Mouse (Mus musculus): ENCODE results near the gene Adgrb2. TPM values are rescaled to one million over a fixed set of nuclear protein-coding genes. Genes with fewer than 3 reads are reported as not detected.

Adgrb2 gene
- total RNA-seq (2021) = 100 to 1,000 TPM; 529 to 570 TPM

DNA sequence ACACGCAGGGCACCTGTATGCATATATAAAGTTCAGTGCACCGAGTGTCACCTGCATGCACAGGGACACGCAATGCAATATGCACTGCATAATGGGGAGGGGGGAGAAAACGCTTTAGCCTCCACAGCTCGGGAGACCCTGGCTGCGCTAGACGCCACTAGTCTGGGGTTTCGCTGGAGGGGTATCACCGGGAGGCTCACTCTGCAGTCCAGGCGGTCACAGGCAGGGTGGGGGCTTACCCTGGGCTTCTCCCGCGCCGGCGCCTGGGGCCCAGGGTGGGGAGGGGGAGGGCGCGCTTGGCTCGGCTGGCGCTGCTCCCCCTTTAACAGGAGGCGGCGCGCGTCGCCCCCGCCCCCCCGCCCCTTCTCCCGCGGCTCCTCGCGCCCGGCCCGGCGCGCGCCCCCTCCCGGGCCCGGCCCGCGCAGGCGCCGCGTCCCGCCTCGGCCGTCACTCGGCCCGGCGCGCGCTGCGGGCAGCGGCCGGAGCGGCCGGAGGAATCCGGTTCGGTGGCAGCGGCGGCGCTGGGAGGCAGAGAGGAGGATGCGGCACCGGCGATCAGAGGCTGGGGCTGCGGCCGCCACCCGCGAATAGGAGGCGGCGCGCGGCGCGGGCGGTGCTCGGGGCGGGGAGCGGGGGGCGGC, at the start of gene Adgrb2:
Gene Adgrb2, plus strand, starts transcription at position 450 of the 641 bp plus-strand sequence.
- no peak for DNase-seq

DNA sequence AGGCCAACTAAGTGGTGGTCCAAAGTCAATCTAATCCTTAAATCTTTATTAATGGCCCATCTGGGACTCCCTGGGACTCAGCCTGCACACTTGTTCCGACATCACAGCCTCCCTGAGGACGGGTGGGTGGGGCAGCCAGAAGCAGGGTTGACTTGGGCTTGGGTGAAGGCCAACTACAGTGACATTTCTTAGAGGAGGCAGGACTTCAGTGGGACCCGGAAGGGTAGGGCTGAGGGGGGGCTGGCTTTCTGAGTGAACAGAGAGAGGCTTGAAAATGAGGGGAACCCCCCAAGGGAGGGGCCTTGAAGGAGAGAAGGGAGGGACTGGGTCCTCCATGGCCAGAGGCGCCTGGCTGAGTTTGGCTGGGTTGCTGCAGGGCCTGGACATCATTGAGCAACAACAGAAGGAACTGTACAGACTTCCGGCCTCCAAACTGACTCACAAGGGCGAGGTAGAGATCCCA, 33.3 kb upstream of the Adgrb2 start:
- no peak for DNase-seq

DNA sequence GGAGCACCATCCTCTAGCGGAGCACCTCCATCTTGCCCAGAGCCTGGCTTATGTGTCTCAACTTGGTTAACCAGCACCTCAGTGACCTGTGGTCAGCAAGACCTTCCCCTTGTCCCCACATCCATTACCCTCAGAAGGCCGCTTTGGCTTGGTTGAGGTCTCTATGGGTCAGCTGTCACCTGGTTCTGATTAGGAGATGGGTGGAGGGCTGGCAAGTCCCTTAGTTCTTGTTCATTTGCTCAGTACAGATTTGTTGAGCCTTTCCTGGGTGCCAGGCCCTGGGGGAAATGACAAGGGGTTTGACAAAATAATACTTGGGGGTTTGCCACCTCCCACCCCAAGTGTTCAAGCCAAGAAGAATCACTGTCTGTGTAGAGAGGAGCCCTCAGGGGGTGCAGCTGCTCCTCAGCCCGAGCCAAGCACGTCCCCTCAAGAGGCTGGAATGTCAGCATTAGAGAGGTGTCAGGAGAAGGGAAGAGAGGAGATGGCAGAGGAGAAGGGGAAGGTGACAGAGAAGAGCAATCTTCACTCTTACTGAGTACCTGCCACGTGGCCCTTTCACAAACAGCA, 32.3 kb upstream of the Adgrb2 start:
- no peak for DNase-seq

DNA sequence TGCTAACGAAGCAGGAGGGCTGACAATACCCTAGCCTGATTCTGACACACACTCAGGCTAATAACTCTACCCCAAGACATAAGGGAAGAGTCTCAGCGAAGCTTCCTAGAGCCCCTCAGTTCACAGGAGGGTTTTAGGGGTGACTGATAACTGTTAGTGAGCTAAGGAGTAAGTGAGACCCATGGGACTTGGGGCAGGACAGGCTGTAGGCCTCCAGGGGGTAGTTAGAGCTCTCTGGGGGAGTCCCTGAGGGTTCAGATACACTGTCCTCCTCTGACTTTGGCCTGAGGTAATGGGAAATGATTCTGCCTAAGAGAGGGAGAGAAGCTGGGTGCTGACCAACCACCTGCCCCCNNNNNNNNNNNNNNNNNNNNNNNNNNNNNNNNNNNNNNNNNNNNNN, 30.1 kb upstream of the Adgrb2 start:
- DNase-seq = no peak

DNA sequence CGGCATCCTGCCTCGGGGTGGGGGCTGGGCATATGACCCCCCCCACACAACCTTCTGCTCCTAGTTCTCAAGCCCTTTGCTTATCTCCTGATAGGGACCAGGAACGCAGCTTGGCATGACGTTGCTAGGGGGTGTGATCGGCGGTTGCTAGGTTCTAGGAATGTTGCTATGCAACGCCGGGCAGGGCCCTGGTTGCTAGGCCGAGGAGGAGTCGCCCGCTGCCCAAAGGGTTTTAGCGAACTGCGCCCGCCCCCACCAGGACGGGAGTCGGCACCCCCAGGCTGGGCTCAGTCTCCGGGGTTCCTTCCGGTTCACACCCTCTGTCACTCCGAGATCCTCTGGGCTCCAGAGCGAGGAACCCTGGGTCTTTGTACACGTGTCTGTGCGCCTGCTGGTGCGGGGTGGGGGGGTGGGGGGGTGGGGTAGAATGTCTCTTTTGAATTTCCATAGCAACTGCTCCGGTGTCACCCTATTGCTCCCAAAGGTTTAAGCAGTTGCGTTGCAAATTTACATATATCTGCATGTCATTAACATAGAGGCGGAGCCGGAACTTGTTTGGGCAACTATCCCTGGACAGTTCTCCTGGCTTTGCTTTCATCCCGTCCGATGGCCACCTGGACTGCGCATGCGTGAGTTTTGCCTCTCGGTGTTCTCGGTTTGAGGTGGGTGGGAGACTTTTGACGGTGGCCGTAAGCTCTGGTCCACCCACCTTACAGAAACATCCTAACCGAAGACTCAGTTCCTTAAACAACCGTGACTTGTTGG, 24.3 kb upstream of the Adgrb2 start:
- peak; percentile 83 to 89 for DNase-seq

DNA sequence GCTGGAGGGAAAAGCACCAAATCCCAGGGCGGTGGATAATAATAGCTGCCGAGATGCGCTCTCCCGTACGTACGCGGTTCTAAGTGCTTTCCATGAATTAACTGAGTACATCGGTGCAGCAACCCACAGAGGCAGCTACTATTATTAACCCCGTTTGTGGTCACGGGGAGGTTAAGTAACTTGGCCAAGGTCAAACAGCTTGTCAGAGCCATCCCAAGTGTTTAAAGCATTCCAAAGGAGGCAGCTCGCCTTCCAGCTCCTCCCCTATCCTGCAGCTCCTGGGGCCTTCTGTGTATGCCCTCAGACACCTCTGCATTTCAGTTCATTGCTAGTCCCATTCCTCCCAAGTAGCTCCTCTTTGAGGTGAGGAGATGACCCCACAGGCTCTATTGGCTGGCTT, 19.4 kb upstream of the Adgrb2 start:
- DNase-seq = no peak

DNA sequence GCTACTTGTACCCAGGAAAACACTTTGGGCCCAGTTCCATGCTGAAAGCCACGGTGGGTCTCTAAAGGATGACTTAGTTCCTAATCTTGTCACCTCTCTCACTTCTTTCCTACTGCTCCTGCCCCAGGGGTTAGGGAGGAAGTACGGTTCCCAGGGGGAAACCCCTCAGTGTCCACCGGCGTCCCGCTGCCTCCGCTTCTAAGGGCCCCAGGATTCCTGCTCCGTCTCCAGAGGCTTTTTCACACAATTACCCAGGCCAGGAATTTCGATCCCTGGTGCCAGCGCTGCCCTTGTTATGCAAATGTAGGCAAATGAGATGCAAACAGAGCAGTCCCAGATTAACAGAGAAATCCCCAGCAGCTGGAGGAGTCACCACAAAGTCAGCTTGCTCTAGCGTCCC, 18.5 kb upstream of the Adgrb2 start:
- no peak for DNase-seq

DNA sequence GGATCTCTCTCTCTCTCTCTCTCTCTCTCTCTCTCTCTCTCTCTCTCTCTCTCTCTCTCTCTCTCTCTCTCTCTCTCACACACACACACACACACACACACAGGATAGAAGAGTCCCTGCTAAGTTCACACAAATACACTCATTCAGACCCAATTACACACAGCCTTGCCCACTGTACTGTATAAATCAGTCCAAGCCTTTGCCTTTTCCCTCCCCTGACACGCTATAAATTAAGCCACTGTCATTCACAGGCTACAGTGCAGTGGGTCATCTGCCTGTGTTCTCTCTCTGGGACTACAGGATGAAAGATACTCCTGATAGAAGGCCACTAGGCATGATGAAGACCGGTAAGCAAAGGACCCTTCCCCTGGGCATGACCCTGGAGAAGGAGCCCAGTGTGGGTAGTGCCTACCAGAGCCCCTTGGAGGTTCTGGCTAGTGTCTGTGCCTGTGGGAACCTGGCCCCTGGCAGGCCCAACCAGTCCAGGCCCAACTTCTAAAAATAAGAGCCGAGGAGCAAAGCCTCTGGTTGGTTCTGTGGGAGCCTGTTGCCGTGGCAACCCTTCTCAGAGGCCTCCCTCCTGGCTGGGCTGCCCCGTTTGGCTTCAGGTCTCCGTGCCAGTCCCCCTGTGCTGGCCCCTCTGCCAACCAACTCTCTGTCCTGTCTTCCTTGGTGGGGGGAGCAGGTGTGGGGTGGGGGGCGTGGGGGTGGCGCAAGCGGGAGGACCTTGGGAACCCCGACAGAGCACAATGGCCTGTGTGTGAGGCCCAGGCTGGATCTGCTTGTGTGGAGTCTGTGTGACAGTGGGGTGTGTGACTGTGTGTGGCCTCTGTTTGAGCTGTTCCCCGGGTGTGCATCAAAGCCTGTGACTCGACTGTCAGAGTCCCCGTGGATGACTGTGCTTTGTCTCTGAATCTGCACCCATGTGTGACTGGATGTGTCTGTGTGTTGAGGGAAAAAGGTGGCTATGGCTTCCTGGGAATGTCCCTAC, 17.4 kb upstream of the Adgrb2 start:
- DNase-seq = peak; percentile 63 to 74

DNA sequence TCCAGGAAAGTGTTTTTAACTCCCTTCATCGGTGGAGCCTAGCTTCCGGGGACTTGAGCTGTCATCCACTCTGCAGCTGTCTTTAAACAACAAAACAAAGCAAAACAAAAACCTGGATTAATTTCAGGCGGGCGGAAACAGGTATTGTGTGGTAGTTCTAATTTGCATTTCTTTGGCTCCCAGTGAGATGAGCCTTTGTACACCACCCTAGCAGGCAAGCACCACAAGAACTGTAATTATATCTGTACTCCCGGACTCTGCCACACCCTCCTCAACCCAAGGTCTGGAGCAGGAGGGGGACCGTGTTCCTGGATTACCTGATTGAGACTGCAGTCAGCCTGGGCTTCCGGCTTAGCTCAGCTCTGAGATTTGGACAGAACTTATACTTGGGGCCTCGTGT, 14.5 kb upstream of the Adgrb2 start:
- no peak for DNase-seq

DNA sequence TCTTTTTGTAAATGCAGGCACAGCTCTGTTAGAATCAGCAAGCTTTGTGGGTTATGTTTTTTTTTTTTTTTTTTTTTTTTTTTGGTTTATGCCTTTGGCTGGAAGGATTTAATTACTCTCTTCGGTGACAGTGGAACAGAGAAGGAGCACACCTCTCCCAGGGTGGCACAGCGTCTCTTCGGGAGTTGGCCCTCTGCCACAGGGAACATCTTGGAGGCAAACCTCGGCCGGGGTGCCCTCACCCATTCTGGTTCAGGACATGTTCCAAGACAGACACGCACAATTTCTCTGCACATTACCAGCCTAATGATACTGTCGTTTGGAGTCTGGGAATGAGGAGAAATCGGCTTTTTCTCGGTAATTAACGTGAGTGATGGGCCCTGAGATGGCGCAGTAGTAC, 13.8 kb upstream of the Adgrb2 start:
- no peak for DNase-seq

DNA sequence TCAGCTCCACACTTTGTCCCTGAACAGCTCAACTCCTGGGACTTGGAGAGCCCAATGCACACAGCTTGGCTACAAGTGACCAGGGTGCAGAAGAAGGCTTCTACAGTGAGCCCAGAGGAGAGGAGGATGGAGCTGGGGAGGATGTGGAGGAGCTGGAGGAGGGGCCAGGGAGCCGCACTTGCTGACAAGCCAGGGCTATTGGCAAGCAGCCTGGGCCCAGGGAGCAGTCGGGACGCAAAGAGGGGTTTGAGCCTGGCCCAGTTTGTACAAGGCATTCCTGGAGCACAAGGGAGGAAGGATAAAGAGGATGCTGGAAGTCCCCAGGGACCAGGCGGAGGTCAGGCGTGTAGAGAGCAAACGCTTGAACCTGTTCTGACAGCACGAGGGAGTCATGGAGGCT, 12.7 kb upstream of the Adgrb2 start:
- no peak for DNase-seq

DNA sequence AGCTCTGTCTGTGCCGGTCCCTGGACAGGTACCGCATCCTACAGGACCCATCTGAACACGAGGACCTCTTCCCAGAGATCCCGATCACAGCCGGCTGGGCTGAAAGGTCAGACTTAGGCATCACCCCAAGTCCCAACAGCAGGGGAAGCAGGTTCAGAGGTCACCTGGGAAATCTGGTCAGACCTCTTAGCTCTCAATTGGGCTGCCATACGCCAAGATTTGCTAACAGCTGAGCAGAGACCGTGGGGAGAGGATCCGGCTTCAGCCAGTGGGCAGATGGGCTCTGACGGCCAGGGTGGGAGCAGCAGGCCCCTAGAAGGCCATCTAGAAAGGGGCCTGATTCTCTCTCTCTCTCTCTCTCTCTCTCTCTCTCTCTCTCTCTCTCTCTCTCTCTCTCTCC, 10.4 kb upstream of the Adgrb2 start:
- DNase-seq = no peak

DNA sequence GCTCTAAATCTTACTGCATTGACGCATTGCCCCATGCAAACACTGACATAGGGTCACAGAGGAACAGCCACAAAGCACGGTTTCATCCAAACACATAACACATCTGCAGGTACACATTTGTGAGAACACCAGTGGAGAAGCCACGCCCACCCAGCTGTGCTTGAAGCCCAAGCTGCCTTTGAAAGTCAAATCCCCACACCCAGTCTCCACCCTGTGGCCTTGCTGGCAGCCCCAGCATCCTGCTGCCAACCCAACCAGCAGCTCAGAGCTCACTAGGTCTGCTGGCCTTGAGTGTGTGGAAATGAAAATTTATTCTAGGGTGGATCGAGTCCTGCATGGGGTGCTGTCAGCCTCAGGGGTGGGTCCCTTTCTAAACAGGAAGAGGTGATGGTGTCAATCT, 7.4 kb upstream of the Adgrb2 start:
- DNase-seq = no peak

DNA sequence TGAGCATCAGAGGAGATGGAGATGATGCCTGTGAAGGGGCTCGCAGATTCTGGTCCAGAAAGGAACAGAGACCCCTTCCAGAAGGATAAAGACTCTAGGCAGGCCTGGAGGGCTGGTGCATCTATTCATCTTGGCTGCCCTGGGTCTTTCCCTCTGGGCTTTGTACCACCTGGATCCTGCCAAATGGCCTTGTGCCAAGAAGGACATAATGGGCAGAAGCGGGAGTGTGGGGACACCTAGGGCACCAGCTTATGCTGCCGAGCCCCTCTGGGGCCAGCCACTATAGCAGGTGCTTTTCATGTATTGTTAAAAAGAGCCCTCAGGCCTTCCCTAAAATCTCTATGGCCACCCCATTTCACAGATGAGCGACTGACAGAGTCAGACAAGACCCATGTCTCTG, 6.4 kb upstream of the Adgrb2 start:
- no peak for DNase-seq

DNA sequence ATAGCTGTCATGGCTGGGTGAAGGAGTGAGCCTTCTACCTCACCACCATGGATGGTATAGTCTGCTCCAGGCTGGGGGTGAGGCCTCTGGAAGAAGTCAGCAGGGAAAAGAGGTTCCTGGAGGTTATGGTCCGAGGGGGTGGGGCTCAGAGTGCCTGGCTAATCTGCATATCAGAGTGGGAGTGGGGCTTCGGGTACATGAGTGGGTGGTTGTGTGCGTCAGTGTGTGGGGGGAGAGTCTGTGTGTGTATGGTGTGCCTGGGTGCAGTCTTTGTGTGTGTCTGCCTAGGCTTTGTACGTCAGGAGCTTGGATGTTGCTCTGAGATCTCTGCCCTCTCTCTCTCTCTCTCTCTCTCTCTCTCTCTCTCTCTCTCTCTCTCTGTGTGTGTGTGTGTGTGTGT, 5.7 kb upstream of the Adgrb2 start:
- no peak for DNase-seq

DNA sequence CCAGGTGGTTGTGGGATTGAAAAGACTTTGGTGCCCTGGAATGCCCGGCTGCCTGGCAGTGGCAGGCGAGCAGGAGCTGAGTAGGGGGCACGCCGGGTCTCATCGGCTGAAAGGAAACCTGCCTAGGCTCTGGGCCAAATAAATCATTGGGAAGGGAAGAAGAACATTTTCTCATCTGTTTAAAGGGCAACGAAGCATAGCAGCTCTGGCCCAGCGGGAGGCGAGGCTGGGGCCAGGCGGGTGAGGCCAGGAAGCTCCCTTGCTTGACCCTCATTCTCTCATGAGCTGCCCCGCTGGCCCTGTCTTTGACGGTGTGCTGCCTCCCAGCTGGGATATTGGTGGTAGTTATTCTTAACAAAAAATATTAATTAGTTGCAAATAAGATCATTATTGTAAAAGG, 3.0 kb upstream of the Adgrb2 start:
- DNase-seq = no peak

DNA sequence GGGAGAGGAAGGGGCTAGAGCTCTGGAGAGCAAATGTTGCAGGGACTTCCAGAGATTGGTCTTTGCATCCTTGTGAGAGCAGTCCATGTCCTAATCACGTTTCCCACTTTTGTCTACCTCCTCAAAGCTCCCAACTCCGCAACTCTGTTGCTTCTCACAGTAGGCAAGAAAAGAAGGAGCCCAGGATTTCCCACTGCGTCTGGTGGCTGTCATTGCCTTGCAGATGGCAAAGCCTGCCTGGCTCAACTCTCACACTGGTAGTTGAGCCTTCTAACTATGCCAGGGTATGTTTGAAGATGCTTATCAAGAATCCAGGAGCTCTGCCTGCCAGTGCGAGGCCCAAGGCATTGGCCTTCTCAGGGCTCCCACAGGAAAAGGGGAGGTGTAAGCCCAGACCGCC, 1.6 kb upstream of the Adgrb2 start:
- DNase-seq = no peak

DNA sequence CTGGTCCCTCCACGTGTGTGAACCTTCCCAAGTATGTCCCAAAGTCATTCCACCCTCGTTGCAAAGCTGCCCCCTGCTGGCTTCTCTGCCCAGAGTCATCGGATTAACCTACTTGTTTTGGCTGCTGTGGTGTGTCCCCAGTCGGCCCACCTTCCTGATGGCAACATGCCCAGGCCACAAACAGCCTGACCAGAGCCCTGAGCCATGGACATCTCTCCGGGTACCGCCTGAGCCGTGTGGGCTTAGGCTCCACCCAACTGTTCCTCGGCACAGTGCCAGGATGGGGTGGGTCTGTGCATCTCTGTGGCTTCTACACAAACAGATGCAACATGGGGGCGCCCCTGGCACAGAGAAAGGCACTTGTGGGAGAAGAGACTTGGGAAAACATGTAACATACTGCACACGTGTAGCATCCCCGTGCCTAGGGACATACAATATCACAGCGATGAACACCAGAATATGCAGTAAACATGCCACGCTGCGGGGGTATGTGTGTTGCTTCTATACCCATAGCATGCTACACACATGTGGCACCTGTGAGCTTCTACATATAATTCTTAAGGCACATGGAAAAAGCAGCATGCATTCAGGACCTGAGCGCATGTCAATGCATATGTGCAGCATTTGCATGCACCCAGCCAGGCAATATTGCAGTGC, 778 bp upstream of the Adgrb2 start:
- peak; percentile 91 to 92 for DNase-seq

DNA sequence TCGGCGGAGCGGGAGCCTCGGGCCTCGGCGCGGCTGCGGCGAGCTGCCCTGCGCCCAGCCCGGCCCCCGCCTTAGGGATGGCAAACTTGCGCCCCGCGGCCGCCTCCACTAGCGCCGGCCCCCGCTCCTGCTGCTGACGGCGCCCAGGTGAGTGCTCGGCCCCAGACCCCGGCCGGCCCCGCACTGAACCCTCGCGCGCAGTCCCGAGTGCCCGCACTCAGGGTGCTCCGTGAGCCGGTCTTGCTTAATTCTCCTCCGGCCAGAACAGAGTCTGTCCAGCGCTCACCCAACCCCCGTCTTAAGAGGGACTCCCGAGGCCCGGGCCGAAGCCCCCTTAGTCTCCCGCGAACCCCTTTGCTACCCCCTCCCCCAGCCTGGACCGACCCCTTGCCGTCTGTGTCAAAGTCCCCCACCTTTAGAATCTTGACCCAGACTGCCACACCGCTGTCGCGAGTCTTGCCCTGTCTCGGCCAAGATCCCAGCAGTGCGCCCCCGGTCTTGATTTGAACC, 546 bp downstream of the Adgrb2 start:
- DNase-seq = no peak

DNA sequence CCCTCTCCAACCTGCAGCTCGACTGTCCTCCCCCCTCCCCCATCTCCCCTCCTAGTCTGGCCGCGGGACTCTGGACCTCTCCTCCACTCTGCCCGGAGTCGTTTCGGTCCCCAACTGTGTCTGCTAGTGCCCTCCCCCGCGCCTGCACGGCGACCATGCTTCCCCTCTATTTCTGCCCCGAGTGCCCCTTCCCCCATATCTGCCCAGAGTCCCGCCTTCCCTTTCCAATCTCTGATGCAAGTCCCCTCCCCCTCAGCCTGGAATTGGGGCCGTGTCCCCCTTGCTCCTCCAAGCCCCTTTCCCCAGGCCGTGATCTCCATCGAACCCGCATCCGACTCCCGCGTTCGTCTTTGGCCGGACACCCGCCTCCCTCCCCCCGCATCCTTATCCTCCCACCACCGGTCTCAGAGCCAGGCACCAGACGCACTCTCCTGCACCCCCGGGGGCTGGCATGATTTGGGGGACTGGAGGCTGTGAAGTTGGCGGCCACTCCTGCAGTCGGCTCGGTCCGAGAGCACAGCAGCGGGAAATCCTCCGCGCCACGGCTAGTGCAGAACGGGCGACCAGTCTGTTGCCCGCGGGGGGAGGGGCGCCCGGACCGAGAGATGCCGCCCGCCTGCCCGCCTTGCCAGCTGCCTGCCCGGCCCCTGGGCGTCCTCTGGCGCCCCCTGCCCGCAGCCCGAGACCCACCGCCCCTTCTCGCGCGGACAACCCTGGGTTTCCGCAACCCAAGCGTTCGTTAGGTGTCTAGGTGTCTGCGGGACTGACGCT, 1.2 kb downstream of the Adgrb2 start:
- DNase-seq = peak; percentile 83 to 84

All from layer of hippocampus, postnatal 36 days (tissue).